Mouse (Mus musculus) bone marrow macrophage, adult 2 months (primary cell): Measurements from ENCODE around the gene Armc3. TPM values are rescaled to one million over a fixed set of nuclear protein-coding genes. Genes with fewer than 3 reads are reported as not detected.

ENCODE experiments used
- H3K27ac ChIP-seq: 2 replicates; pipeline ENCODE4 v1.5.1; 2012; ENCODE audit warnings: low read depth, low read length; ENCODE audit not compliant: insufficient read depth
- H3K4me1 ChIP-seq: 2 replicates; pipeline ENCODE4 v1.6.1; 2012; ENCODE audit warnings: low read length; ENCODE audit not compliant: control insufficient read depth, insufficient read depth
- H3K4me3 ChIP-seq: 2 replicates; pipeline ENCODE4 v1.5.1; 2012; ENCODE audit warnings: mild to moderate bottlenecking, low read length, moderate library complexity; ENCODE audit not compliant: insufficient read depth
- CTCF ChIP-seq: IDR thresholded peaks from 2 replicates; pipeline ENCODE4 v1.5.1; 2012; ENCODE audit warnings: low read depth, mild to moderate bottlenecking, low read length, moderate library complexity
- POLR2A ChIP-seq: IDR thresholded peaks from 2 replicates; pipeline ENCODE4 v1.6.1; 2012; ENCODE audit warnings: mild to moderate bottlenecking, low read depth, low read length, borderline replicate concordance
- polyA plus RNA-seq: library from polyadenylated mRNA; stranded (reverse); fragments of >200 nt; gene quantifications from 2 replicates; pipeline ENCODE4 v1.2.4, GENCODE M21; 2012; ENCODE audit not compliant: missing spikeins, insufficient read depth, insufficient read length

The Armc3 gene
- polyA plus RNA-seq, result 0.28 and 0.52 TPM in 2 replicates

DNA sequence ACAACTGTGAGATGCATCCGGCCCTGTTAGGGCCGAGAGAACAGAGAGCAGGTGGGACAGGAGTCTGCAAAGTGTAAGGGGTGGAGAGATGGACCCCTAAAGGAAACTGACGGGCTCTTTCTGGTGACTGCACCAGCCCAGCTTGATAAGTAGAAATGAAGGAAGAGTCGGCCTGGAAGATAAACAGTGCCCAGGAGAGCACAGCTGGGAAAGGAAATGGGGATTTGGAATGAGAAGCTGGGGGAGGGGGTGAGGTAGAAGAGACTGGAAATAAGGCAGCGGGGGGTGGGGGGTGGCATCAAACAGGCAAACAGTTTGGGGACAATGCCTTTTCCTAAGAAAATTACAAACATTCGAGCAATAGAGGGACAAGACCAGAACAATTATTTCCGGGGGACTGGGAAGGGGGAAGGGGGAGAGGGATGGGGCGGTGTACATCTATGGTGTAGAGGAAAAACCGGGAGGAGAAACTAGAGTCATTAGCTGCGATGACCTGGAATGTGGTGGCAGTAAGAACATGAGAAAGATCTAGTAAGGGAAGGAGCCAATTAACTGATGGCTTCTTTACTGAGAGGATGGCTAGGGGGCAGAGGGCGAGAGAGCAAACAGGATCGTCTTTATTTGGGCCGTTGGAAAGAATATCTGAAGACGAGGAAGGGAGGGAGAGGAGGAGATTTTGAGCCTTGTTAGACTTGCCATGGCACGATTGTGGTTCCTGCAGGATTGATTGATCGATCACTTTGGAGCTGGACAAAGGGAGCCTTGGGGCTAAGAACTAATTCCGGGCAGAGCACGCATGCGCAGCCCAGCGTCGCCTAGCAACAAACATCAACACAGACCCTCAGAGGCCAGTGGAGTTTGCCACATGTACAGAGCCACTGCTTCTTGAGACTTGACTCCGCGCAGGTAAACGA lies at the start of gene Armc3:
Armc3 (plus strand) TSS at position 851 of the 914 bp plus-strand sequence.
- TF ChIP-seq CTCF (no peak), POLR2A (no peak)
- no peak within 1 kb of the TSS for H3K4me3 ChIP-seq
- H3K4me1 ChIP-seq, result peaks cover 9% of the 10 kb centered on the region; the same call in 1 of the 2 replicates
- H3K27ac ChIP-seq, result no peak within 1 kb of the TSS

- no peaks in the 10 kb centered on the region for H3K4me1 ChIP-seq
- no peak overlapping the region for H3K4me3 ChIP-seq
- no peak overlapping the region for H3K27ac ChIP-seq
- TF ChIP-seq POLR2A (no peak), CTCF (no peak)
Observed at GRCm38 (mm10) chr2:19152687-19153086, 46.4 kb upstream of the Armc3 start.

DNA sequence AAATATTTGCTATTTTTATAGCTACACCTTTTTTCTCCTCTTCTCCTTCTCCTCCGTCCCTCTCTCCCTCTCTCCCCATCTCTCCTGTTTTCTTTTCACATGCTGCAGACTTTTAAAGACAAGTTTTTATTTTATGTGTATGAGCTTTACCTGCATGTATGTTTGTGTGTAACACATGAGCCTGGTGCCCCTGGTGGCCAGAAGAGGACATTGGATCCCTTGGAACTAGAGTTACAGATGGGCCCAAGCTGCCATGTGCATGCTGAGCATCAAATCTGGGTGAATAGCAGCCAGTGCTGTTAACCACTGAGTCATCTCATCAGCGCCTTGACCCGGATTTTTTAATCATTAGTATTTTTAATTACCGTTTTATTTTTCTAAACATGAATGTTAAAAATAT lies 42.9 kb upstream of the Armc3 start:
- Histone ChIP-seq H3K27ac (no peak overlapping the region), H3K4me1 (peaks cover 10% of the 10 kb centered on the region), H3K4me3 (no peak overlapping the region)
- TF ChIP-seq CTCF, result no peak

DNA sequence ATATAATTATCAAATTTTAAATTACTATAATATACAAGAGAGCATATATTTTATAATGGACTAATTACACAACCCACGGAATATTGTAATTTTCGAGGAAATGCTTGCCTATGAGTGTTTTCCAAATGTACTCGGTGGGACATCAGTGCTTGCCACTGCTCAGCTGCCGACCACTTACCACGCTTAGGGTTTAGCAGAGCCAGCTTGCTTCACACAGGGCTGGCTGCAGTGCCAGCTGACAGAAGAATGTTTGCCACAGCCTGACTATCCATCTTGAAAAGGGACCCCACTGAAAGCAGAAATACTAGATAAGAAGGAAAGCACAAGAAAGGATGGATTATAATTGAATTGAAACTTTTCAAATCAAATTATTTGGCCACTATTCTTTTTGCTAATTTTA lies 39.6 kb upstream of the Armc3 start:
- Histone ChIP-seq H3K4me1 (peaks cover 20% of the 10 kb centered on the region), H3K4me3 (no peak overlapping the region), H3K27ac (no peak overlapping the region)
- TF ChIP-seq POLR2A, result no peak
- TF ChIP-seq CTCF, result no peak

DNA sequence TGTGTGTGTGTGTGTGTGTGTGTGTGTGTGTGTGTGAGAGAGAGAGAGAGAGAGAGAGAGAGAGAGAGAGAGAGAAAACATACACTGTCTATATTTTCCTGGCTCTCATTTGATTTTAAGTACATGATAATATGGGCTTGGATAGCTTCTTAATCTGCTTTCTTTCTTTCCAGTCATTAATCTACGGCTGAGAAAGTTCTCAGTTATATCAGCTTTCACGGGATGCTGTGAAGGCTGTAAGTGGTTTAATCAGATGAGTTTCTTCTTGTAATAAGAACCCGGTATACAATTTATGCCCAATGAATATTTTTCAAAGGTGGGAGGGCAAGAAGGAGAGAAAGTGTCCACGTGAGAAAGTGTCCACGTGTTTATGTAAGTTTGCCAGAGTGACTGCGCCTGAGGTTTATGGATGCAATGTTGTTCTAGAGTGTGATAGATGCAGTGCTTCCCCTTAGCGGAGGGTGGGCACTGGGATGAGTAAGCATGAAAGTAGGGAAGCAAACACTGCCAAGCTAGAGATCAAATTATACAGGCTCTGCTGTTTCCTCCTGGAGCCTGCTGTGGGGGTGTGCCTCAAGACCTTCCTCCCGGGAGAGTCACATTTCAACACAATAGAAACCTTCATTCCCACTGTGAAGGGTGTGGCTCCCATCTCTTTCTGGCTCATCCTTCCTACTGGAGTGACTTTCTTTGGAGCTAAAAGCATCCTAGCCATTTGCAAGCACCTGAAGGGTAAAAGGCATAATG lies 38.6 kb upstream of the Armc3 start:
- H3K4me3 ChIP-seq, result no peak overlapping the region
- TF ChIP-seq CTCF (no peak), POLR2A (no peak)
- no peak overlapping the region for H3K27ac ChIP-seq
- peaks cover 20% of the 10 kb centered on the region for H3K4me1 ChIP-seq

- Histone ChIP-seq H3K4me1 (peaks cover 16% of the 10 kb centered on the region), H3K27ac (no peak overlapping the region), H3K4me3 (no peak overlapping the region)
- TF ChIP-seq POLR2A, result no peak
- no peak for TF ChIP-seq CTCF
Observed at GRCm38 (mm10) chr2:19164234-19164633, 34.9 kb upstream of the Armc3 start.

- H3K27ac ChIP-seq, result no peak overlapping the region
- H3K4me3 ChIP-seq, result no peak overlapping the region
- H3K4me1 ChIP-seq, result no peaks in the 10 kb centered on the region
- no peak for TF ChIP-seq POLR2A
- no peak for TF ChIP-seq CTCF
Observed at GRCm38 (mm10) chr2:19176827-19177236, 22.3 kb upstream of the Armc3 start.

DNA sequence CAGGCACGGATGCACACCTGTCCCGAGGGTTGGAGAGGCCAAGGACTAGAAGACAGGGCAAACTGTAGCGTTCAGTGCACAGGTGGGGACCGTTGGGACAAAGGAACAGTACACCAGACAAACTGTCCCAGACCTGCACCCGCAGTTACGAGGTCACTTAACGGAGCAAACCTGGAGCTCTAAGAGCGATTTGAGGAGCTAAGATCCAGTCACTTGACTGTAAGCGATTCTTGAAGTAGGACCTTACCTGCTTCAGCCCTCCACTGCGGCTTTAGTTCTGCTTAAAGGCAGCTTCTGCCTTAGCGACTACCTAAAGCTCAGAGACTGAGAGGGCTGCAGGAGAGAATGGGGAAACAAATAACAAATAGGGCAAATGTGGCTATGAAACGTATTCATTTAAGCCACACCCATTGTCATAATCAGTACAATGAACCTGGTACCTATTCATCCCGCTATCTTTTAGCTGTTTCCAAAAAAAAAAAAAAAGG lies 308 bp downstream of the Armc3 start:
- H3K27ac ChIP-seq, result no peak overlapping the region
- TF ChIP-seq POLR2A, result no peak
- no peak for TF ChIP-seq CTCF
- no peak overlapping the region for H3K4me3 ChIP-seq
- H3K4me1 ChIP-seq, result peaks cover 9% of the 10 kb centered on the region; the same call in 1 of the 2 replicates

- Histone ChIP-seq H3K4me3 (no peak overlapping the region), H3K4me1 (peaks cover 9% of the 10 kb centered on the region; the same call in 1 of the 2 replicates), H3K27ac (no peak overlapping the region)
- TF ChIP-seq POLR2A (no peak), CTCF (no peak)
Observed at GRCm38 (mm10) chr2:19200112-19200511, 1.0 kb downstream of the Armc3 start.
